Mouse (Mus musculus) gastrocnemius, postnatal 36 days (tissue): ENCODE data around the gene Olfr299. TPM values are rescaled to one million over a fixed set of nuclear protein-coding genes. Genes with fewer than 3 reads are reported as not detected.

ENCODE experiments used
- DNase-seq, 2 experiments: peaks; one replicate each; pipeline ENCODE4 v3.0.0; 2022
- intact Hi-C: fragments of 180-260 bp; cut with DNase I; formaldehyde crosslinking; loops from one replicate; pipeline ENCODE4 v1.15.1; 2025
- long read RNA-seq, 2 experiments: library from polyadenylated mRNA; stranded (forward); transcript quantifications; one replicate each; pipeline ENCODE4 v2.0.0; 2021
- total RNA-seq, 2 experiments: library from RNA; stranded (reverse); gene quantifications; 2 replicates each; pipeline ENCODE4 v1.2.3; 2021

The Olfr299 gene
- not detected for total RNA-seq
- long read RNA-seq, experiment 1: 0 reads
- long read RNA-seq, experiment 2: 0 reads

DNA sequence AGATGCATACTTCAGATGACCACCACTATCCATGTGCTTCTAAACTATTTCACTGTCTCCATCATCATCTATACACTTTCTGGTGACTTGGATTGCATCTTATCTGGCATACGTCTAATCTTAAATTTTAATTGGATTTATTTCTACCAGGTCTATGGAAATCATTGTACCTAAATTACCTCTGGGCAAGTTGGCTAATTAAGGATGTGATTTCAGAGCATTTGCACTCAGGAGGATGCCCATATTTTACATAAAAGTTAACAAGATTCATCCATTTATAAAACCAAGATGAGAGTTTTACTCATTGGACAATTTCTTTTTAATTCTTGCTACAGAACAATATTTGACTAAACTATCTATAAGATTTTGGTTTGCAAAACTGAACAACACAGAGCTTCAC lies at the start of gene Olfr299:
TSS of gene Olfr299 (plus strand) at position 301 of the 400 bp plus-strand sequence.
- no peak for DNase-seq
- intact Hi-C loops: no loop called here

DNA sequence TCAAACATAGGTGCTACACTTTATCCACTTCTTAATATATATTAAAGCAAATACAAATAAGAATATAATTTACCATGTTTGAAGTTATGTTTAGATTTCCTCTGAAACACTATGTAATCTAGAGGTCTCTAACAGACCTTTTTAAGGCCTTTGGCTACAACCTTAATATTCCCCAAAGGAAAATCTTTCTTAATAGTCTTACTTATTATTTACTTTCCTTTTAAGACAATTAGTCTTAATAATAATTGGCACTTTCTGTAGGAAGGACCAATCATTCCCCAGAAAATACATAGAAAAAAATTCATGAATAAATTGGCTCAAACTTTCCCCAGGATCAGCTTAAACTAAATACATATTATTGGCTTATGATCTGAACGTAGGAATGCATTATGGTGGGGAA lies 32.7 kb downstream of the Olfr299 start, which contains the start of gene Olfr298:
TSS of gene Olfr298 (minus strand) at position 101 of the 400 bp plus-strand sequence.
- intact Hi-C loops: no loop called here
- DNase-seq: no peak

Other genes with a start within 250 kb of the Olfr299 start
- not detected for gene Vmn2r76, start 213.6 kb upstream of the Olfr299 start, total RNA-seq
- gene Olfr310, start 182.7 kb upstream of the Olfr299 start, total RNA-seq: not detected
- not detected for gene Olfr309, start 146.2 kb upstream of the Olfr299 start, total RNA-seq
- not detected for gene Olfr308, start 134.3 kb upstream of the Olfr299 start, total RNA-seq
- not detected for gene Olfr307, start 122.3 kb upstream of the Olfr299 start, total RNA-seq
- not detected for gene Olfr305, start 93.0 kb upstream of the Olfr299 start, total RNA-seq
- not detected for gene Olfr304, start 73.3 kb upstream of the Olfr299 start, total RNA-seq
- gene Olfr303, start 62.1 kb upstream of the Olfr299 start, total RNA-seq: not detected
- gene Olfr301, start 56.1 kb upstream of the Olfr299 start, total RNA-seq: not detected
- gene Olfr298, start 32.6 kb downstream of the Olfr299 start, total RNA-seq: not detected
- gene Olfr297, start 60.0 kb downstream of the Olfr299 start, total RNA-seq: not detected
- gene Olfr295, start 123.9 kb downstream of the Olfr299 start, total RNA-seq: not detected
- not detected for gene Olfr294, start 156.7 kb downstream of the Olfr299 start, total RNA-seq
- gene Olfr293, start 189.1 kb downstream of the Olfr299 start, total RNA-seq: not detected
- gene Olfr292, start 228.4 kb downstream of the Olfr299 start, total RNA-seq: not detected